Mouse (Mus musculus): ENCODE data around the gene Olfr469.
"Not testable (repeated sequence)": the region's sequence is repeated elsewhere in the genome, so short reads cannot be mapped to it uniquely, and the experiment has no call there.

The Olfr469 gene

GRCm38 (mm10) chr7:107825441-107825840, at the start of gene Olfr469:
TSS of gene Olfr469 (minus strand) at chr7:107825541.
- DNase-seq: not testable (repeated sequence)

- DNase-seq: not testable (repeated sequence)
Observed at GRCm38 (mm10) chr7:107847390-107847789, 22.0 kb upstream of the Olfr469 start, which contains the start of gene Olfr470. TSS of gene Olfr470 (minus strand) at chr7:107847490.

GRCm38 (mm10) chr7:107841719-107842118, 16.4 kb upstream of the Olfr469 start:
- no peak for DNase-seq

DNA sequence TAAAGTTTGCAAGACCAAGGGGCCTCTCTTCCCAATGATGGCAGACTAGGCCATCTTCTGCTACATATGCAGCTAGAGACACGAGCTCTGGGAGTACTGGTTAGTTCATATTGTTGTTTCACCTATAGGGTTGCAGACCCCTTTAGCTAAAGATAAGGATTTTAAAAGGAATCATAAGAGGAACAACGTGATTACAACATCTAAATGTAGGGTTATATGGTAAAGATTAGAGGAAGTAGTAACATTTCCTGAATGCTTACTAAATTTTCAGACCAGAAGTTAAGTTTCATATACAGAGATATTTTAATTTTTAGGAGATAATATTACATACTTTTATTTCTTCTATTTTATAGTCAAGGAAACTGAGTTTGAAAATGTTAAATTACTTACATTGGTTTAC, 1.5 kb downstream of the Olfr469 start:
- not testable (repeated sequence) for DNase-seq

- no peak for DNase-seq
Observed at GRCm38 (mm10) chr7:107819442-107819841, 5.9 kb downstream of the Olfr469 start.

DNA sequence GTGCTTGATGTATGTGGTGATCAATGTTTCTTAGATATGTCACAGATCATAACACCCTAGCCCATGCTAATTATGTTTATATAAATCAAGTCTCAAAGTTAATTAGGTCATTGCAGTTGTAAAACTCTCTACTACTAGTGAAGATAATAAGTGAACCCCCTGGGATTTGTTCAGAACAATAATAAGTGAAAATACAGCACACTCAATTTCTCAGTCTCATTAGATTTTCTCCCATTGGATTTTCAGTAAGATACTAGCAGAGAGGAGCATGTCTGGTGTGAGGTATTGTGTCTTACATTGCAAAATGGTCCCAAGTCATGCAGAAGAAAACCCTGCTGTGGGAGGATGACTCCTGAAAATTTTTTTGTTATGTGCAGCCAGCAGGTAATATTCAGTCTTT, 13.4 kb downstream of the Olfr469 start, which contains the start of gene Olfr467:
TSS of gene Olfr467 (plus strand) at position 301 of the 400 bp plus-strand sequence.
- DNase-seq: no peak

DNA sequence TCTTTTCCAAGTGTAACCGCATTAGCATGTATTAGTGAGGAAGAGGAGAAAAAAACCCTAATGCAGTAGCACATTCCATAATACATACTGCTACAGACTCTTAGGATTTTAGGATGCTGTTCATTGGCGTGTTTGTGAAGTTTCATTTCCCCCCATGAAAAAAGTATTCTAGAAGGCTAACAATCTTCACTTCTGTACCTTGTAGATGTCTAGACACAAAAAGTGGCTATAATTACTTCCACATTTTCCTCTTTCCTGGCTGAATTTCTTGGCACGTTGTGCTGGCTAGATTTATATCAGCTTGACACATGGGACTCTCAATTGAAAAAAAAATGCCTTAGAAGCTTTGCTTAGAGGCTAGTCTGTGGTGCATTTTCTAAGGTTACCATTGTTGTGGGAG, 23.2 kb downstream of the Olfr469 start:
- no peak for DNase-seq

GRCm38 (mm10) chr7:107801108-107801507, 24.2 kb downstream of the Olfr469 start, which contains the start of gene Ovch2:
TSS of gene Ovch2 (minus strand) at chr7:107801208.
- no peak for DNase-seq

GRCm38 (mm10) chr7:107796500-107796899, 28.8 kb downstream of the Olfr469 start:
- no peak for DNase-seq

DNA sequence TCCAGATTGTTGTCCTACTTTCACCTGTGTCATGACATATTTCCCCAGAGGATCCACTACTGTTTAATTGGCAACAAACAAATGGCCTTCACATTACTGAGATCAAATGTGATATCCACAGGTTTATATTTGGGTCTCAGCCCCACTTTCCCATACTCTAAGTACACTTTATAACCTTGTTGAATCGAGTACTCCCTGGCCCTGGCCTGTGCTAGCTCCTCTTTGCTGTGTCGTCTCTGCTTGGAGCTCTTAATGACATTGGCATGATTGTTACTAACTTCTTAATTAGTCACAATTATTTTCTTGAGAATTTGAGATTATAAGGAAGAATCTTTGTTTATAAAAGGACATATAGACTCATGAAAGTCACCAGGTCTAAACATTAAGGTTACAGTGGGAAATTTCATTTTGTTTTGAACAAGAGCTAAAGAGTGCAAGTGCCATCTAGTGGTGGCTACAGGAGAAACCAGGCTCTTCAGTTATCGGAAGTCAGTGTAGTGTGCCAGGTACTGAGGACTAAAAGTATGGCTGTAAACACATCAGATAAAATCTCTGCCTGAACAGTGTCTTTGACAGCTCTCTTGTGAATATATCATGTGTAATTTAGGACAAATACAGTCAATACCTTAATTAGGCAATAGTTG, 37.2 kb downstream of the Olfr469 start:
- DNase-seq: peak in 1 of 2 experiments; percentile 2

GRCm38 (mm10) chr7:107779611-107780010, 45.7 kb downstream of the Olfr469 start:
- peak in 1 of 2 experiments; percentile 9 for DNase-seq

- DNase-seq: no peak
Observed at GRCm38 (mm10) chr7:107778216-107778615, 47.1 kb downstream of the Olfr469 start.

DNA sequence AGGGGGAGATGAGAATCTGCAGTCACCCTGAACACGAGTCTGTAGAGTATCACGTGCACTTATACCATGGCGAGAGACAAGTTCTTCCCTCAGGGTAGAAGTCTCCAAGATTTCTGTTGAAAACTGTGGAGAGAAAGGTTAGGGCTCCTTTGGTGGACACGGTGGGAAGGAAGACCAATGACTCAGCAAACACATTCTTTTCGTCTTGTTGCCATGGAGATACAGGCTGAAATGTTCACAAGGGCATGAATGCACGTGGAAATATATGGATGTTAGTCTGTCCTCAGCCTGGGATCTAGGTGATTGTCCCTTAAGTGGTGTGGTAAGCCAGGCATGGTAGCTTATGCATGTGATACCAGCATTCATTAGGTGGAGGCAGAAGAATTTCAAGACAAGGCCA, 54.5 kb downstream of the Olfr469 start:
- no peak for DNase-seq

Data from cerebellum, postnatal 36 days (tissue).